Mouse (Mus musculus): ENCODE results near the gene Nfic. TPM values are rescaled to one million over a fixed set of nuclear protein-coding genes. Genes with fewer than 3 reads are reported as not detected.

Nfic gene
- polyA plus RNA-seq, 2 experiments = 1.3 to 4.6 TPM

DNA sequence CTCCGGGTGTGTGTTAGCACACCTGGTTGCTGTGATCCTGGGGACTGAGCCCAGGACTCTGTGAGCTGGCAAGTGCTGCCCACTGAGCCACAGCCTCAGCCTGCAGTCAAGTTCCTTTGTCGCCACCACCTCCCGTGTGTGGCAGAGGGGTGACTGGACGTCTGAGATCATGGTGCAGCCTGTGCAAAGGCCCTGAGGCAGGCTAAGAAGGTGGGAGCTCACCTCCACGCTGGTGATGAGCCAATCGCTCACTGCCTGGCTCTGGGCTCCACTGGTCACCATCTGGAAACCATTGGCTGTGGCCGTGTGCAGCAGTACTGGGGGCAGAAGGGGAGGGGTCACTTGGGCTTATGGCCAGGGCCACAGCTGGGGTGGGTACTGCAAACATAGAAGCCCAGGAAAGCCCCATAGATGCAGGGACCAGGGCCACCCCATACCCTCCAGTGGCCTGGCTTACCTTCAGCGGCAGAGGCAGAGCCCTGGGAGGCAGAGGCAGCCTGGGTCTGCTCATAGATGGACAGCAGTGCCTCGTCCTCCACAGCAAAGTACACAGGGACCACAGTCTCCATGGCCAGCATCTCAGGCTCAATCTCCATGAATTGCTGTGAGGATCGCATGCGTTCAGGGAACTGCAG, 37.3 kb upstream of the Nfic start:
- no peaks in the 10 kb centered on the region for H3K9me3 ChIP-seq (ENCODE audit: control insufficient read depth, low read length)
- 86% methylated on average over 11 of the region's 11 CpGs for WGBS (ENCODE audit: insufficient replicate concordance)
- no peaks in the 10 kb centered on the region for H3K27me3 ChIP-seq (ENCODE audit: control insufficient read depth, insufficient read depth, low read length)
- no peak overlapping the region for H3K4me3 ChIP-seq (ENCODE audit: insufficient read depth in 1 of 2, low read depth in 2 of 2, low read length in 2 of 2)
- H3K4me1 ChIP-seq (replicated peaks; ENCODE audit: control insufficient read depth in 2 of 2, insufficient read depth in 2 of 2, low read length in 1 of 2) = peaks cover 6 to 14% of the 10 kb centered on the region in 2 experiments
- H3K27ac ChIP-seq = no peak overlapping the region
- no peak overlapping the region for H3K4me2 ChIP-seq (ENCODE audit: low read depth)
- H3K36me3 ChIP-seq (replicated peaks; ENCODE audit: control insufficient read depth, insufficient read depth, low read depth) = peaks cover 15% of the 10 kb centered on the region
- no peak overlapping the region for H3K9ac ChIP-seq (replicated peaks)
- DNase-seq (ENCODE audit: low read depth in 3 of 3, low spot score in 3 of 3) = no peak
- no peak for TF ChIP-seq EP300 (IDR thresholded peaks at IDR 0.05; ENCODE audit: low read depth)
- no peak for TF ChIP-seq CTCF (IDR thresholded peaks at IDR 0.05; ENCODE audit: low read depth)
- no peak for ATAC-seq (ENCODE audit: insufficient read depth)

DNA sequence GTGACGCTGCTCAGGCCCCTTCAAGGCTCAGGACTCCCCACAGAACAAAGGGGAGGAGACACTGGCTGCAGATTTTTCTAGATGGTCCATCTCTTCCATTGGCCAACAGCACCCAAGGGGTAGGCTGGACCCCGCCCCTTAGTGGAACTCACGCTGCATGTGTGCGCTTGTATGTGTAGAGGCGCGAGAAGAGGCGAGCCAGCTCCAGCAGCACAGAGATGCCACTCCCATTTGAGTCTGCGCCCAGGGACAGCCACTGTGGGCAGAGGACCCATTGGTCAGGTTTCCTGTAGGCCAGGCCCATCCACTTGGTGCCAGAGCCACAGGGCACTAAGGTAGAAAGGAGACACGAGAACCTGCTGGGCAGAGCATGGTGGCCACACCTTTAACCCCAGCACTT, 35.6 kb upstream of the Nfic start:
- no peak for ATAC-seq (ENCODE audit: insufficient read depth)
- Histone ChIP-seq H3K27ac (no peak overlapping the region), H3K36me3 (replicated peaks; ENCODE audit: control insufficient read depth, insufficient read depth, low read depth) (peaks cover 21% of the 10 kb centered on the region), H3K4me2 (ENCODE audit: low read depth) (no peak overlapping the region), H3K4me1 (replicated peaks; ENCODE audit: control insufficient read depth in 2 of 2, insufficient read depth in 2 of 2, low read length in 1 of 2) (peaks cover 4 to 9% of the 10 kb centered on the region in 2 experiments; a peak in 3 of 4 replicates), H3K4me3 (ENCODE audit: insufficient read depth in 1 of 2, low read depth in 2 of 2, low read length in 2 of 2) (no peak overlapping the region), H3K9me3 (ENCODE audit: control insufficient read depth, low read length) (no peaks in the 10 kb centered on the region), H3K9ac (replicated peaks) (no peak overlapping the region), H3K27me3 (ENCODE audit: control insufficient read depth, insufficient read depth, low read length) (no peaks in the 10 kb centered on the region)
- no peak for TF ChIP-seq CTCF (IDR thresholded peaks at IDR 0.05; ENCODE audit: low read depth)
- TF ChIP-seq EP300 (IDR thresholded peaks at IDR 0.05; ENCODE audit: low read depth) = no peak
- WGBS (ENCODE audit: insufficient replicate concordance) = 83% methylated on average over 9 of the region's 9 CpGs
- no peak for DNase-seq (ENCODE audit: low read depth in 3 of 3, low spot score in 3 of 3)

DNA sequence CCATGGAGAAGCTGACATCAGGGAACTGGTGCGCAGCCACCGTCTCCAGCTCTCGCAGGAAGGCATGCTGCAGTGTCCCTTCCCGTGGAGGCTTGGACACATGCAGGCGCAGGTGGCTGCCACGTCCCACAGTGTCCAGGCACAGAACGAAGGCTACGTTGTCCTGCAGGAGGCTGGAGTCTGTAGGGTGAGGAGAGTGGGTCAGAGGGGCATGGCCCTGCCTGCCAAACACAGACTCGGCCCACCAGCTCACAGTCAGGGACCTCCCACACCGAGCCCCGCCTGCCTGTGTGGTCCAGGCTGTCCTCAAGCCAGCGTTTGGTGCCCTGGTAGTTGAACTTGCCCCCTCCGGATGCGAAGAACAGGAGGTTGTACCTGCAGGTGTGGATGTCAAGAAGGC, 34.5 kb upstream of the Nfic start:
- peaks cover 21% of the 10 kb centered on the region for H3K36me3 ChIP-seq (replicated peaks; ENCODE audit: control insufficient read depth, insufficient read depth, low read depth)
- H3K27me3 ChIP-seq (ENCODE audit: control insufficient read depth, insufficient read depth, low read length) = no peaks in the 10 kb centered on the region
- no peak for DNase-seq (ENCODE audit: low read depth in 3 of 3, low spot score in 3 of 3)
- H3K9me3 ChIP-seq (ENCODE audit: control insufficient read depth, low read length) = no peaks in the 10 kb centered on the region
- 82% methylated on average over 14 of the region's 14 CpGs for WGBS (ENCODE audit: insufficient replicate concordance)
- H3K9ac ChIP-seq (replicated peaks) = no peak overlapping the region
- no peak overlapping the region for H3K27ac ChIP-seq
- ATAC-seq (ENCODE audit: insufficient read depth) = no peak
- H3K4me3 ChIP-seq (ENCODE audit: insufficient read depth in 1 of 2, low read depth in 2 of 2, low read length in 2 of 2) = no peak overlapping the region
- H3K4me2 ChIP-seq (ENCODE audit: low read depth) = no peak overlapping the region
- TF ChIP-seq CTCF (IDR thresholded peaks at IDR 0.05; ENCODE audit: low read depth) (no peak), EP300 (IDR thresholded peaks at IDR 0.05; ENCODE audit: low read depth) (no peak)
- H3K4me1 ChIP-seq (replicated peaks; ENCODE audit: control insufficient read depth in 2 of 2, insufficient read depth in 2 of 2, low read length in 1 of 2) = peaks cover 1 to 5% of the 10 kb centered on the region in 2 experiments; a peak in 2 of 4 replicates

DNA sequence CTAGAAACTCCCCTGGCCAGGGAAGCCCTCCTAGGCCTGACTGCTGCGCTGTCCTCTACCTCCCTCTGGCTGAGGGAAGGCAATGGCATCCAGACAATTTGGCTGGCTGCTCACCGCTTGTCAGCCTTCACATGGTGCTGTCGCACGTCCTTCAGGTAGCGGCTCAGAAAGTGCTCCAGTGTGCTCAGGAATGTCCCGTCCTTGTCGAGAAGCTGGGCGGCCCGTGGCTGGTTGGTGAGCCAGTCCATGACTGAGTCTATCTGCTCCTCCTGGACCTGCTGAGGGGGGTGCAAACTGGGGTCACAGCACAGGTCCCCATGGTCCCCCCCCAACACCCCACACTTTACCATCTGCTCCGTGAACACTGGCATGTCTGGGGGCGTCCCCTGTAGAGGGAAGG, 32.6 kb upstream of the Nfic start:
- TF ChIP-seq EP300 (IDR thresholded peaks at IDR 0.05; ENCODE audit: low read depth) (no peak), CTCF (IDR thresholded peaks at IDR 0.05; ENCODE audit: low read depth) (no peak)
- ATAC-seq (ENCODE audit: insufficient read depth) (no peak), DNase-seq (ENCODE audit: low read depth in 3 of 3, low spot score in 3 of 3) (no peak)

DNA sequence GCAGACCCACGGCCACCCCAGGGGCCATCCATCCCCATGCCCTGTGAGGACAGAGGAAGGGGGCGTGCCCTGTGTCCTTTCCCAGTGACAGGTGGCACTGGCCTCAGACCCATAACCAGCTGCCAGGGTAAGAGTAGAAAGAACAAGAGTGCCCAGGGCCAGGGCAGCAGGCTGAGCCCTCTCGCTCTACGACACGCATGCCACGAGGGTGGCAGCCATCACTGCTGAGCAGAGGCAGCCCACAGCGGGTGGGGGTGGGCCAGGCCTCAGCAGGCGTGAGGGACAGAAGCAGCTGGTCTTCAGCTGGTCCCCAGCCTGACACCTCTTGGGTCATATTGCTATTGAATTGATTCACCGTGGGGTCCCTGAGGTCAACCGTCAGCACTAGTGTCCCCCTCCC, 31.1 kb upstream of the Nfic start:
- H3K27me3 ChIP-seq (ENCODE audit: control insufficient read depth, insufficient read depth, low read length) = peaks cover 10% of the 10 kb centered on the region
- H3K4me1 ChIP-seq (replicated peaks; ENCODE audit: control insufficient read depth in 2 of 2, insufficient read depth in 2 of 2, low read length in 1 of 2) = no peaks in the 10 kb centered on the region
- H3K4me2 ChIP-seq (ENCODE audit: low read depth) = no peak overlapping the region
- peaks cover 18% of the 10 kb centered on the region for H3K36me3 ChIP-seq (replicated peaks; ENCODE audit: control insufficient read depth, insufficient read depth, low read depth)
- TF ChIP-seq CTCF (IDR thresholded peaks at IDR 0.05; ENCODE audit: low read depth) (no peak), EP300 (IDR thresholded peaks at IDR 0.05; ENCODE audit: low read depth) (no peak)
- no peak overlapping the region for H3K9ac ChIP-seq (replicated peaks)
- 67% methylated on average over 10 of the region's 10 CpGs for WGBS (ENCODE audit: insufficient replicate concordance)
- ATAC-seq (ENCODE audit: insufficient read depth) (no peak), DNase-seq (ENCODE audit: low read depth in 3 of 3, low spot score in 3 of 3) (no peak)
- no peak overlapping the region for H3K4me3 ChIP-seq (ENCODE audit: insufficient read depth in 1 of 2, low read depth in 2 of 2, low read length in 2 of 2)
- H3K9me3 ChIP-seq (ENCODE audit: control insufficient read depth, low read length) = no peaks in the 10 kb centered on the region
- H3K27ac ChIP-seq = no peak overlapping the region

More for the DNA sequence above, 32.6 kb upstream of the Nfic start:
- Histone ChIP-seq H3K4me1 (replicated peaks; ENCODE audit: control insufficient read depth in 2 of 2, insufficient read depth in 2 of 2, low read length in 1 of 2) (no peaks in the 10 kb centered on the region), H3K4me2 (ENCODE audit: low read depth) (no peak overlapping the region), H3K4me3 (ENCODE audit: insufficient read depth in 1 of 2, low read depth in 2 of 2, low read length in 2 of 2) (no peak overlapping the region), H3K9me3 (ENCODE audit: control insufficient read depth, low read length) (no peaks in the 10 kb centered on the region), H3K27me3 (ENCODE audit: control insufficient read depth, insufficient read depth, low read length) (no peaks in the 10 kb centered on the region), H3K27ac (no peak overlapping the region), H3K9ac (replicated peaks) (no peak overlapping the region), H3K36me3 (replicated peaks; ENCODE audit: control insufficient read depth, insufficient read depth, low read depth) (peaks cover 21% of the 10 kb centered on the region)
- WGBS (ENCODE audit: insufficient replicate concordance) = 86% methylated on average over 11 of the region's 11 CpGs
